Mouse (Mus musculus) brown adipose tissue, adult 24 weeks (tissue): ENCODE results near the gene Aif1l. TPM values are rescaled to one million over a fixed set of nuclear protein-coding genes. Genes with fewer than 3 reads are reported as not detected.

Experiments used
- H3K27ac ChIP-seq: fragments of 200-500 bp; replicated peaks from 2 replicates; pipeline ENCODE4 v1.5.1; 2012; ENCODE audit warnings: low read depth, mild to moderate bottlenecking, low read length
- H3K4me1 ChIP-seq: fragments of 200-500 bp; 2 replicates; pipeline ENCODE4 v1.6.1; 2012; ENCODE audit warnings: low read length, mixed read lengths; ENCODE audit not compliant: control insufficient read depth, insufficient read depth, insufficient read length
- H3K4me3 ChIP-seq: fragments of 200-500 bp; 2 replicates; pipeline ENCODE4 v1.5.1; 2012; ENCODE audit warnings: low read depth, mild to moderate bottlenecking, low read length, moderate library complexity; ENCODE audit not compliant: insufficient read depth
- polyA plus RNA-seq: library from polyadenylated mRNA; stranded (reverse); fragments of >200 nt; gene quantifications from 2 replicates; pipeline ENCODE4 v1.2.4, GENCODE M21; 2012; ENCODE audit not compliant: missing spikeins, insufficient read depth, insufficient read length

Gene Aif1l
- polyA plus RNA-seq, 1 experiment, result 4.4 TPM

DNA sequence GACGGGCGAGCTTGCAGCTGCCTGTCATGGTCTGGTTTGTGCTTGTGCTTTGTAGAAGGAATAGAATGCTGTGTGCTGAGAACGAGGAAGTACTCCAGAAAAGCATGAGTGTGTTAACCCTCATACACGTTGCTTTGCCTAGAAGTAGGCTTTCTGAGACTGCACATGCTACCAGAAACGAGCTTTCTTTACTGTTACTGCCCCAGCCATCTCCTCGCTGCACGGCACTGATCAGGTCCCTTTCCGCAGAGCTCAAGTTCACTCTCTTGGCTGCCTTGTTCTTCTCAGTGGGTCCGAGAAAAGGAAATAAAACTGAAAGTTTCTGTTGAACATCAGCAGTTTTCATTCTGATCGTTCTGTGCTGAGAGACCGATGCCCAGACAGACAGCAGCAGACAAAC lies 58.8 kb downstream of the Aif1l start:
- no peak overlapping the region for H3K4me3 ChIP-seq
- no peak overlapping the region for H3K27ac ChIP-seq
- H3K4me1 ChIP-seq, result no peaks in the 10 kb centered on the region

DNA sequence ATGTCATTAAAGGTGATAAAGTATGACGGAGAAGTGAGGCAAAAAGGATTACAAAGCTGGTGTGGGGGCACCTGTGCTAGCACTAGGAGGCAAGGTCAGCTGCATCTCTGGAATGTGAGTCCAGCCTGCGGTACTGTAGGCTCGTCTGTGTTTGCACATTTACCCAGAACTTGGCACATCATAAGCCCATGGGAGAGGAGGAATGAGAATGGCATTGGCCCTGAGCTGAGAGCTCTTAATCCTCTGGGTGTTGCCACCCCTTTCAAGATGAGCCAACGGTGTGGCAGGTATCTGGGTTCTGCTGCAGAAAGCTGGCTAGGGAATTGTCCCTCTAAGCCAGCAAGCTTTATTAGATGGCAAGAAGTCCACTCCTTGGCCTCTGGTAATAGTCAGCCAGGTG lies 69.8 kb downstream of the Aif1l start:
- no peak overlapping the region for H3K4me3 ChIP-seq
- no peak overlapping the region for H3K27ac ChIP-seq
- no peaks in the 10 kb centered on the region for H3K4me1 ChIP-seq

DNA sequence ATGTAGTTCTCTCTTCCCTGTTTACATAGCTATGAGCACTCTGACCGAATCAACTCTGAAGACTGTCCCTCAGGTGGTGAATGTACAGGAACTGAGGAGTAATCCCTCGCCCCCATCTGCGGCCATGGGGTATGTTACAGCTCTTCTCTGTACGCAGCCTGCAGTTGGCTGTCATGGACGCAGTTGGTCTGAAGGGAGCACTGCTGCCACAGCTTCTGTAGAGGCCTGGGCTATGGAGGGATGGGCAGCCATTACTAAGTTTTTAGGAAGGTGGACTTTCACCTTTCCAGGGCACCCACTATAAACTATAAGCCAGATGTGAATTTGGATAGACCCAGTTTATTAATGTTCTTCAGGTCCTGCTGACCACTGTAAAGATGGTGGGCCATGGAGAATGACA lies 70.3 kb downstream of the Aif1l start:
- Histone ChIP-seq H3K4me1 (no peaks in the 10 kb centered on the region), H3K27ac (no peak overlapping the region), H3K4me3 (no peak overlapping the region)

Other genes starting within 250 kb of the Aif1l start
- gene Qrfp, start 139.6 kb upstream of the Aif1l start, polyA plus RNA-seq, result not detected in 2 replicates
- gene Fibcd1, start 104.1 kb upstream of the Aif1l start, polyA plus RNA-seq, result not detected in 2 replicates
- gene Lamc3, start 62.8 kb upstream of the Aif1l start, polyA plus RNA-seq, result 2.4 and 3.7 TPM in 2 replicates
- 12.0 and 16.9 TPM in 2 replicates for gene Nup214, start 24.3 kb downstream of the Aif1l start, polyA plus RNA-seq
- 0.24 and 1.0 TPM in 2 replicates for gene Fam78a, start 134.7 kb downstream of the Aif1l start, polyA plus RNA-seq
- 4.1 and 4.6 TPM in 2 replicates for gene Plpp7, start 145.4 kb downstream of the Aif1l start, polyA plus RNA-seq
- 14.6 and 15.1 TPM in 2 replicates for gene Prrc2b, start 200.9 kb downstream of the Aif1l start, polyA plus RNA-seq